Mouse (Mus musculus): ENCODE data around the gene Smtnl2. TPM values are rescaled to one million over a fixed set of nuclear protein-coding genes. Genes with fewer than 3 reads are reported as not detected.
"Not testable (repeated sequence)": the region's sequence is repeated elsewhere in the genome, so short reads cannot be mapped to it uniquely, and the experiment has no call there.

The Smtnl2 gene
- polyA plus RNA-seq, 1 experiment from 2014 or later, result 10.6 TPM

DNA sequence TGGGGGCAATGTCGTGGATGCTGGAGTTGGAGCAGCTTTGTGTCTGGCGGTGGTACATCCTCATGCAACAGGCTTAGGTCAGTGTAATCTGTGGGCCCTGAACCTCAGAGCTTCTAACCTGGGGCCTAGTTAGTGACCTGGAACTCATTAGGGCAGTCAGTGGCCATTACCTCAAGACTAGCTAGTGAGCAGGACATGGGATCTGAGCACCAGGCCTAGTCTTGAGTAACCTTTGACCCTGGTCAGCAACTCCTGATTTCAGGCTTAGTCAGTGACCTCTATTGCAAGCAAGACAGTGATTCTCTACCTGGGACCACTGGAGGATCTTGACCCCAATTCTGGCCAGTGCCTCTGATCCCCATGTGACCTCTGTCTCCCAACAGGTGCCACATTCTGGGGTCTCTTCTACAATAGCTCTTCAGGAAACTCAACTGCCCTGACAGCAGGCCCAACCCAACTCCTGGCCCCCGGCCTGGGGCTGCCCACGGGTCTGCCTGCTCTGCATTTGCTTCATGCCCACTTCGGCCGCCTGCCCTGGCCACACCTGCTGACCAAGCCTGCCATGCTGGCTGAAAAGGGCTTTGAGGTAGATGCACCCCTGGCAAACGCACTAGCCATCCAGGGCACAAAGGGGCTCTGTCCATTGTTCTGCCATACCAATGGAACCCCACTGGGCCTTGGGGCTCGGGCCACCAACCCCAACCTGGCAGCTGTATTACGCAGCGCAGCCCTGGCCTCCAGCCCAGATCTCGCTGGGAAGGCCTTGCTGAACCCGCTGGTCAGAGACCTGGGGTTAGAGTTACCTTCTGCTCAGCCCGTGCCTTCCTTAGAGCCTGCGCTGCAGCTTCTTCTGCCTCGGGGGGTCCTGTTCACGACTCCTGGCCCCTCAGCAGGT is 25.5 kb upstream of the Smtnl2 start:
- Histone ChIP-seq H3K36me3 (replicated peaks) (peaks cover under 1% of the 10 kb centered on the region), H3K27ac (peak overlapping the region; percentile 12; the same call in 1 of the 2 replicates), H3K27me3 (ENCODE audit: poor library complexity, severe bottlenecking) (no peaks in the 10 kb centered on the region), H3K4me3 (no peak overlapping the region), H3K9me3 (no peaks in the 10 kb centered on the region), H3K4me1 (peaks cover 24% of the 10 kb centered on the region)
- 82% methylated on average over 16 of the region's 16 CpGs for WGBS
- DNase-seq (ENCODE audit: extremely low spot score, low spot score), result no peak

DNA sequence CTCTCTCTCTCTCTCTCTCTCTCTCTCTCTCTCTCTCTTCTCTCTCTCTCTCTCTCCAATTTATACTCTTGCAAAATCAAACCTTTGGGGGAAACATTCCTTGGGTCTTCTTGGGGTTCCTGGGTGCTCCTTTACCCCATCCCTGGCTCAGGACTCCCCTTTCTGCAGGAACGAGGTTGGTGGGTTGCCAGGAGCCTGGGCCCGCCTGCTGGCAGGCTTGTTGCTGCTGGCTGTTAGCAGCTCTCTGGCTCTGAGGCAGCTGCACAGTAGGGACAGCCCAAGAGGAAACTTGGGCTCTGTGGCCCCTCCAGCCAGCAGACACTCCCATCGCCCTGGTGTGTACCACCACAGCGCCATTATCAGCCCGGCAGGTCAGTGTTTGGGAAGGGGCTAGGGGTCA is 24.8 kb upstream of the Smtnl2 start:
- Histone ChIP-seq H3K4me1 (peaks cover 20% of the 10 kb centered on the region), H3K4me3 (no peak overlapping the region), H3K27ac (no peak overlapping the region), H3K9me3 (no peaks in the 10 kb centered on the region), H3K36me3 (replicated peaks) (no peaks in the 10 kb centered on the region), H3K27me3 (ENCODE audit: poor library complexity, severe bottlenecking) (no peaks in the 10 kb centered on the region)
- WGBS, result 81% methylated on average over 5 of the region's 5 CpGs
- no peak for DNase-seq (ENCODE audit: extremely low spot score, low spot score)

DNA sequence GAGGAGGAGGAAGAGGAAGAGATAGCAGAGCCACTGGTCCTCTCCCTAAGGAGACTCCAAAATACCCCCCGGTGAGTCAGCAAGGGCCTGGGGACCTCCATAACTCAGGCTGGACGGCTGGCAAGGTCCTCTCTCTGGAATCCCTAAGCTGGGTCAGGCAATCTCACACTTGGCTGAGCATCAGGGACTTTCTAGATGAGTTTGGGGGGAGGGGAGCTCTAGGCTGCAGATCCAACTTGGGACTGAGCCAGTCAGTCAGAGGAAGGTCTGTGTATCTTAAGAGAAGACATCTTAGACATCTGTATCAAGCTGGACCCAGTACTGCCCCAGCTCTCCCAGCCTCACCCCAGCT is 24.2 kb upstream of the Smtnl2 start:
- no peak overlapping the region for H3K4me3 ChIP-seq
- H3K27me3 ChIP-seq (ENCODE audit: poor library complexity, severe bottlenecking), result no peaks in the 10 kb centered on the region
- H3K36me3 ChIP-seq (replicated peaks), result no peaks in the 10 kb centered on the region
- no peaks in the 10 kb centered on the region for H3K9me3 ChIP-seq
- H3K27ac ChIP-seq, result no peak overlapping the region
- DNase-seq (ENCODE audit: extremely low spot score, low spot score), result no peak
- peaks cover 20% of the 10 kb centered on the region for H3K4me1 ChIP-seq
- WGBS, result 48% methylated on average over 2 of the region's 2 CpGs

DNA sequence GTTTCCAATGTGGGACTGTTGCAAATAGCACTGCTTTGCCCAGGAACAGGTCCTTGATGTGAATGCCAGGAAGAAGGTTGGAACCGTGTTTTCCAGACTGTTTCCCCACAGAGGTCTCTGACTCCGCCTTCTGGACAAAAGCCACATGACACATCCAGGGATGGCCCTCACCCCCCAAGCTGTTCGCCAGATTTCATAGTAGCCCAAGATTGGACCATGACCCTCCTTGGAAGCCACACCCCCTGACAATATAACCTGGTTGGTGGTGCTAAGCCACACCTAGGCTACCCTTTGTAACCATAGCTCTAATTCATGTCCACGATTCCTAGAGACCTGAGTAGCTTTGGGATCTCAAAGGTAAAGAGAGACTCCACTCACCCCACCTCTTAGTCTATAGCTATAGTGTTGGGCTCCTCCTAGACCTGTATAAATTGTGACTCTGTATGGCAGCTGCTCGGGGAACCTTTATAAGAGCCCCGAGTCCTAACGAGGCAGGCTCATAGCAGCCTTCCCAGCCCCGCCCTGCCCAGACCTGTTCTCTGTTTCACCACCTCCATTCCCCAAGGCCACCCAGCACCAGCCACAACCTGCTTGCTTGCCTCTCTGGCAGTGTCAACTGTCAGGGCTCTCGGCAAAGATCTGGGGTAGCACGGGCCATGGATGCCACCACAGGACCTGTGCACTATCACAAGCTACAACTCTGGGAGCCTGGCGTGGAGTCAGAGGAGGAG is 23.6 kb upstream of the Smtnl2 start, which contains the start of gene Ggt6:
Gene Ggt6, plus strand, starts transcription at position 564 of the 731 bp plus-strand sequence.
- Histone ChIP-seq H3K9me3 (no peaks in the 10 kb centered on the region), H3K36me3 (replicated peaks) (no peaks in the 10 kb centered on the region), H3K27ac (no peak within 1 kb of the TSS), H3K4me1 (peaks cover 20% of the 10 kb centered on the region), H3K4me3 (no peak within 1 kb of the TSS), H3K27me3 (ENCODE audit: poor library complexity, severe bottlenecking) (no peaks in the 10 kb centered on the region)
- no peak for DNase-seq (ENCODE audit: extremely low spot score, low spot score)
- WGBS, result 74% methylated on average over 11 of the region's 11 CpGs

DNA sequence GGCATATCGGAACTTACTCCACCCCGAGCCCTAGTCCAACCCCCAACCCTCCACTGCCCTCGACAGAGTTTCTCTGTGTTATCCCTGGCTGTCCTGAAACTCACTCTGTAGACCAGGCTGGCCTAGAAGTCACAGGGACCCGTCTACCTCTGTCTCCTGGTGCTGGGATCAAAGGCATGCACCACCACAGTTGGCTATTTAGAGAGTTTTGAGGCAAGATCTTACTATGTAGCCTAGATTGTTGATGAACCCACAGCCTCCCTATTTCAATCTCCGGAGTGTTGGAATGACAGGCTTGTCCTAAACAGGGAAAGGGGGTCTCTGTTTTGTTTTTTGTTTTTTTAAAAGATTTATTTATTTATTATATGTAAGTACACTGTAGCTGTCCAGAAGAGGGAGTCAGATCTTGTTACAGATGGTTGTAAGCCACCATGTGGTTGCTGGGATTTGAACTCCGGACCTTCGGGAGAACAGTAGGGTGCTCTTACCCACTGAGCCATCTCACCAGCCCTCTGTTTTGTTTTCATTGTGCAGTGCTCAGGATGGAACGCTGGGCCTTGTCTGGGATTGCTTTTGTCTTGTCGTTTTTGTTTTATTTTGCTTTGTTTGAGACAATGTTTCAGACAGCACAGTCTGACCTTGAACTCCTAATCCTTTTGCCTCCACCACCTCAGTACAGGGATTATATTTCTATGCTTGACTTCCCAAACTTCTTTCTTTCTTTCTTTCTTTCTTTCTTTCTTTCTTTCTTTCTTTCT is 19.0 kb upstream of the Smtnl2 start:
- WGBS, result 68% methylated on average over 9 of the region's 9 CpGs
- H3K9me3 ChIP-seq; H3K27ac ChIP-seq; DNase-seq (ENCODE audit: extremely low spot score, low spot score); H3K36me3 ChIP-seq (replicated peaks); H3K4me1 ChIP-seq; H3K4me3 ChIP-seq; H3K27me3 ChIP-seq (ENCODE audit: poor library complexity, severe bottlenecking): not testable (repeated sequence)

DNA sequence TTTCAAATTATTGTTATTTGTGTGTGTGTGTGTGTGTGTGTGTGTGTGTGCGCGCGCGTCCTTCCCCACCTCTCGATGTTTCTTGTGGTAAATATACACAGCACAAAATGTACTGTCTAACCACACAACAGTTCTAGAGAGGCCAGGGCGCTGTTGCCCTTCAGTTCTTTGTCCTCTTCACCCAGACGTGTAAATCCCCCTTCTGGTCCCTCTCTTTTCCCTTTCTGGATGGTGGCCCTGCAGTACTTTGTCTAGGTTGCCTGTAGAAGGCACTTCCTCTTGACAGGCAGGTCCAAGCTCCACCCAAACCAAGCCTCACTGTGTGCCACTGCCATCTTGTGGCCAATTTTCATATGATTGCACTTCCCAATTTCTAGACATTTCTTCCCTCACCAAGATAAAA is 17.8 kb upstream of the Smtnl2 start:
- WGBS, result 50% methylated on average over 7 of the region's 7 CpGs
- peak overlapping the region; percentile 70 for H3K27ac ChIP-seq
- H3K4me3 ChIP-seq, result peak overlapping the region; percentile 27

DNA sequence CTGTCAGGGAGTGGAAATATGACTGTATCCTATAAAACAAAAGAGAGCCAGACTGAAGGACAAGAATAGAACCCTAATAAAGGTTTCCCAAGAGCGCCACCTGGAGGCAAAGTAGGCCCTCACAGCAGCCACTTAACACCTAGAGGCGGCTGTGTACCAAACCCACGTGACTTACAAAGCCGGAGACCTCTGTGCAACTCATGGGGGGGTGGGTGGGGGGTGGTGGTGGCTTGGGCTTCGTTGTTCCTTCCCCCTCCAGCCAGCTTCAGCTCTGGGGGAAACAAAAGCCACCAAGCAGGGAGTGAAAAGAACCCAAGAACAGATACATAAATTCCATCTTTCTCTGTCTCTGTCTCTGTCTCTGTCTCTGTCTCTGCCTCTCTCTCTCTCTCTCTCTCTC is 17.2 kb upstream of the Smtnl2 start:
- H3K4me1 ChIP-seq, result no peaks in the 10 kb centered on the region; the same call in 1 of the 2 replicates
- DNase-seq (ENCODE audit: extremely low spot score, low spot score), result peak; percentile 73
- H3K36me3 ChIP-seq (replicated peaks), result no peaks in the 10 kb centered on the region
- no peaks in the 10 kb centered on the region for H3K27me3 ChIP-seq (ENCODE audit: poor library complexity, severe bottlenecking)
- 0 out of 2 replicates have a peak overlapping the region, but pooled peaks have one; percentile 70 for H3K27ac ChIP-seq
- H3K9me3 ChIP-seq, result no peaks in the 10 kb centered on the region; the same call in 1 of the 2 replicates
- H3K4me3 ChIP-seq, result peak overlapping the region; percentile 20; the same call in 1 of the 2 replicates
- 2% methylated on average over 5 of the region's 5 CpGs for WGBS

More for the DNA sequence above, 17.8 kb upstream of the Smtnl2 start:
- H3K4me1 ChIP-seq, result no peaks in the 10 kb centered on the region; the same call in 1 of the 2 replicates
- no peaks in the 10 kb centered on the region for H3K36me3 ChIP-seq (replicated peaks)
- DNase-seq (ENCODE audit: extremely low spot score, low spot score), result peak; percentile 72
- H3K9me3 ChIP-seq, result no peaks in the 10 kb centered on the region; the same call in 1 of the 2 replicates
- H3K27me3 ChIP-seq (ENCODE audit: poor library complexity, severe bottlenecking), result no peaks in the 10 kb centered on the region

DNA sequence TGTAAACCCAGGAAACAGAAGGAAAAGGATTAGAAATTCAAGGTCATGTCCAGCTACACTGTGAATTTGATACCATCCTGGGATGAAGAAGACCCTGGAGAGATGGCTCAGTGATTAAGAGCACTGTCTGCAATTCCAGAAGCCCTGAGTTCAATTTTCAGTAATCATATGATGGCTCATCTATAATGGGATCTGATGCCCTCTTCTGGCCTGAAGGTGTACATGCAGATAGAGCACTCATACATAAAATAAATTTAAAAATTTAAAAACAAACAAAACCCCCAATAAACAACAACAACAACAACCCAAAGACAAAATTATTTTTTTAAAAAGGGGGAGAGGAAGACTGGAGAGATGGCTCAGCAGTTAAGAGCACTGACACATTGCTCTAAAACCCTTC is 15.4 kb upstream of the Smtnl2 start:
- H3K4me1 ChIP-seq, result no peaks in the 10 kb centered on the region; the same call in 1 of the 2 replicates
- no peak overlapping the region for H3K4me3 ChIP-seq
- no peaks in the 10 kb centered on the region; the same call in 1 of the 2 replicates for H3K9me3 ChIP-seq
- no peaks in the 10 kb centered on the region for H3K27me3 ChIP-seq (ENCODE audit: poor library complexity, severe bottlenecking)
- H3K27ac ChIP-seq, result no peak overlapping the region
- no peak for DNase-seq (ENCODE audit: extremely low spot score, low spot score)
- H3K36me3 ChIP-seq (replicated peaks), result no peaks in the 10 kb centered on the region

DNA sequence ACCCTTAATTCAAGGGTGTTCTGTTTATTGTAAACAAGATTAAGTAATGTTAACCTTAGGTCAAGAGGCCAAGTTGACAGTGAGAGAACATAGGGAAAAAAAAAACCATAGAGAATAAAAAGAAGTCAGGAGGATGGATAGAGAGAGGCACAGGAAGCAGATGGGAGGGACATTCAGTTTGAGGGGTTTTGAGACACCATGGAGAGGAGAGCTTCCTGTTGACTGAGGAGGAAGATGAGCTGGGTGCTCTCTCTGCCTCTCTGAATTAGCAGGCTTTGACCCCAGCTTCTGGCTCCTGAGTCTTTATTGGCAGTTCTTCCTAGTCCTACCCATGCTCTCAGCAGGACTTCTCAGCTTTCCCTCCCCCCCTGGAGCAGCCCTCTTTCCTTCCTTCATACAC is 13.7 kb upstream of the Smtnl2 start:
- Histone ChIP-seq H3K4me3 (no peak overlapping the region), H3K27ac (no peak overlapping the region), H3K36me3 (replicated peaks) (no peaks in the 10 kb centered on the region), H3K27me3 (ENCODE audit: poor library complexity, severe bottlenecking) (no peaks in the 10 kb centered on the region), H3K9me3 (no peaks in the 10 kb centered on the region; the same call in 1 of the 2 replicates), H3K4me1 (no peaks in the 10 kb centered on the region; the same call in 1 of the 2 replicates)
- DNase-seq (ENCODE audit: extremely low spot score, low spot score), result no peak

DNA sequence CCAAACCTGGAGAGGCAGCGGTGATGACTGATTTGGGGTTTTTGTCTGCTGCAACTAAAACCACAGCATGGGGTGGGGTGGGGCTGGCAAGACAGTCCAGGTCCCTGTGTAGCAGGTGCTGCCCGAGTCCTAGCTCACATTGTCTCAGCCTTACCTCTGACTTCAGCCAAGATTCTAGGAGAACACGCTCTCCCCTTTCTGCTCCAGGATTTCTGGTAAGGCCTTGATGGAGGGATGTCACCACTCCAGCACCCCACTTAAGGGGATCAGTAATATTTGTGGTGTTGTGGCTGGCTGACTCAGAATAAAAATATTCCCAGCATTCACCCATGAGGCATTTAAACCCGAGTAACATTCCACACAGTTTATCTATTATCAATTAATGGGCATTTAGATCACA is 12.2 kb upstream of the Smtnl2 start:
- DNase-seq (ENCODE audit: extremely low spot score, low spot score), result no peak
- H3K4me3 ChIP-seq, result no peak overlapping the region
- WGBS, result 86% methylated on average over 4 of the region's 4 CpGs
- no peaks in the 10 kb centered on the region for H3K4me1 ChIP-seq
- no peaks in the 10 kb centered on the region for H3K36me3 ChIP-seq (replicated peaks)
- H3K9me3 ChIP-seq, result no peaks in the 10 kb centered on the region; the same call in 1 of the 2 replicates
- no peaks in the 10 kb centered on the region for H3K27me3 ChIP-seq (ENCODE audit: poor library complexity, severe bottlenecking)
- no peak overlapping the region for H3K27ac ChIP-seq

DNA sequence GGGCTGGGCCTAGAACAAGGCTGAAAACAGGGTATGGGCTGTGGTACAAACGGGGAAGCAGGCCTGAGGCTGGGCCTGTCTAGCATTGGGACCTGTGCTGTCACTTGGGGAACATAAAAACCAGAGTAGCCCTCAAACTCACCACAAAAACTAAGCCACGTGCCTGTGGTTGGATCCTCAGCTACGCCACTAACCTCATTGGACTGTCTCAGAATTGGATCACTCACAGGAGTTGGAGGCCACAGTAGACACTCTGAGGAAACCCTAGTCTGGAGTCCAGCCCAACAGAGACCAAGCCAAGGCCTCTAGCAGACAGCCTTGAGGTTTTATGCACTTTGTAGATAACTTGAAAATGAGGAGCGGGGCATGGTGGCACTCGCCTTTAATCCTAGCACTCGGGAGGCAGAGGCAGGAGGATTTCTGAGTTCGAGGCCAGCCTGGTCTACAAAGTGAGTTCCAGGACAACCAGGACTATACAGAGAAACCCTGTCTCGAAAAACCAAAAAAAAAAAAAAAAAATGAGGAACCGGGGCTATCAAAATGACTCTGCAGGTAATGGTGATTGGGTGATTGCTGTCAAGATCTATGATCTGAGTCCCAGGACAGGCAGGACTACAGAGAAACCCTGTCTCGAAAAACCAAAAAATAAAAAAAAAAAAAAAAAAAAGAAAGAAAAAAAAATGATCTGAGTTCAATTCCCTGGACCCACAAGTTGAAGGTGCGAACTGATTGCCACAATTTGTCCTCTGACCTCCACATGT is 10.2 kb upstream of the Smtnl2 start:
- no peak overlapping the region for H3K27ac ChIP-seq
- no peak overlapping the region for H3K4me3 ChIP-seq
- no peaks in the 10 kb centered on the region for H3K9me3 ChIP-seq
- peaks cover 18% of the 10 kb centered on the region for H3K4me1 ChIP-seq
- no peak for DNase-seq (ENCODE audit: extremely low spot score, low spot score)
- H3K36me3 ChIP-seq (replicated peaks), result no peaks in the 10 kb centered on the region
- H3K27me3 ChIP-seq (ENCODE audit: poor library complexity, severe bottlenecking), result no peaks in the 10 kb centered on the region; the same call in 1 of the 2 replicates
- WGBS, result 89% methylated on average over 11 of the region's 11 CpGs
